Mouse (Mus musculus) heart, postnatal 0 days (tissue): ENCODE results near the gene Smpd4.

ENCODE experiments used
- CTCF ChIP-seq: IDR thresholded peaks from 2 replicates; pipeline ENCODE4 v1.5.1; 2016; ENCODE audit warnings: antibody characterized with exemption, control low read depth, low read depth
- EP300 ChIP-seq: IDR thresholded peaks from 2 replicates; pipeline ENCODE4 v1.6.1; 2016; ENCODE audit warnings: antibody characterized with exemption, low read depth

GRCm38 (mm10) chr16:17617922-17618565 is 1.1 kb upstream of the Smpd4 start:
- peak; percentile 64 for TF ChIP-seq CTCF
- no peak for TF ChIP-seq EP300
